Mouse (Mus musculus) C2C12 (cell line): ENCODE results near the gene Ccnjl. TPM values are rescaled to one million over a fixed set of nuclear protein-coding genes. Genes with fewer than 3 reads are reported as not detected.

Experiments used
- H3K27me3 ChIP-seq: one replicate; pipeline ENCODE4 v1.6.1; 2011; ENCODE audit not compliant: control insufficient read depth, insufficient read depth, insufficient read length
- H3K36me3 ChIP-seq: one replicate; pipeline ENCODE4 v1.6.1; 2011; ENCODE audit not compliant: control insufficient read depth, insufficient read depth
- H3K4me3 ChIP-seq: one replicate; pipeline ENCODE4 v1.5.1; 2011; ENCODE audit warnings: mild to moderate bottlenecking, control low read depth; ENCODE audit not compliant: poor library complexity, insufficient read depth, severe bottlenecking
- H3K79me2 ChIP-seq: one replicate; pipeline ENCODE4 v1.6.1; 2011; ENCODE audit not compliant: control insufficient read depth, insufficient read depth
- H3K79me3 ChIP-seq: one replicate; pipeline ENCODE4 v1.6.1; 2011; ENCODE audit warnings: low read depth, control low read depth
- H3ac ChIP-seq: one replicate; pipeline ENCODE3; 2011; ENCODE audit warnings: low read depth; ENCODE audit not compliant: control insufficient read depth, insufficient read length
- CEBPB ChIP-seq: IDR thresholded peaks from one replicate; pipeline ENCODE4 v1.6.1; 2011; ENCODE audit warnings: low read depth, mild to moderate bottlenecking, control low read depth, moderate library complexity
- CTCF ChIP-seq: IDR thresholded peaks from one replicate; pipeline ENCODE4 v1.5.1; 2011; ENCODE audit not compliant: control insufficient read depth, insufficient read depth, insufficient read length
- FOSL1 ChIP-seq: IDR thresholded peaks from one replicate; pipeline ENCODE4 v1.8.0; 2011; ENCODE audit warnings: mild to moderate bottlenecking, low read length; ENCODE audit not compliant: poor library complexity, insufficient read depth, severe bottlenecking
- MAX ChIP-seq: IDR thresholded peaks from one replicate; pipeline ENCODE4 v1.6.1; 2011; ENCODE audit warnings: mild to moderate bottlenecking, control low read depth
- MYOD1 ChIP-seq: IDR thresholded peaks from one replicate; pipeline ENCODE4 v1.6.1; 2011; ENCODE audit warnings: low read depth; ENCODE audit not compliant: control insufficient read depth, insufficient read length
- MYOG ChIP-seq: IDR thresholded peaks from one replicate; pipeline ENCODE4 v1.6.1; 2011; ENCODE audit not compliant: control insufficient read depth, insufficient read length; ENCODE audit errors: extremely low read depth
- USF1 ChIP-seq: IDR thresholded peaks from one replicate; pipeline ENCODE4 v1.6.1; 2011; ENCODE audit warnings: low read depth, mild to moderate bottlenecking, control low read depth, moderate library complexity
- polyA plus RNA-seq: library from polyadenylated mRNA; unstranded; fragments of >200 nt; fragmentation: generic; extraction: Trizol; gene quantifications from one replicate; pipeline ENCODE4 v1.2.1, GENCODE M21; 2012; ENCODE audit warnings: missing spikeins

Ccnjl gene
- polyA plus RNA-seq, 1 experiment: 0.11 TPM

DNA sequence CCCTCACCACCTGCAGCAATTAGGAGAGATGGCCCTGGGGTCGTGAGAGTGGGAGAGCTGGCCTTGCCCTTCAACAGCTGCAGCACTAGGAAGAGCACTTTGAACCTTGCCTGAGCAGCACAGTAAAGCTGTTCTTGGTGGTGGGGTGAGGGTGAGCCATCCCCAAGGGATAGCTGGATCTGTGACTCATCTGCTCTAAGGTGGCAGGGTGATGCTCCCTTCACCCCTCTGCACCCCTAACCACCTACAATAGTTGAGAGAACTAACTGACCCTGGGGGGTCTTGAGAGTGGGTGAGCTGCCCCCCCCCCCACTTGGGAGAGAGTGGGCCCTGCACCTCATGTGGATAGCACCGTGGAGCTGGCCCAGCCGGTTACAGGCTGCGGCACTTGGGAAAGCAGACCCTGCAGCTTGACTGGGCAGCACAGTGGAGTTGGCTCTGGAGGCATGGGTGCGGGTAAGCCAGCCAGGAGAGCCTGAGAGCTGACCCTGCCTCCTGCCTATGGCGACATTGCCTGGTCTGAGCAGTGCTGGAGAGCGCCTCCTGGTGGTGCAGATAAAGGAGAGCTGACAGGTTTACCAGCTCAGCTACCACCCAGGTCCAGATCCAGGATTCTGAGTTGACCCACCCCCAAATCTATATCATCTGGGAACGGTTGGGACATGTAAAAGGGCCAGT is 12.1 kb upstream of the Ccnjl start:
- H3K79me2 ChIP-seq: no peaks in the 10 kb centered on the region
- no peak overlapping the region for H3K4me3 ChIP-seq
- peaks cover 25% of the 10 kb centered on the region for H3K27me3 ChIP-seq
- TF ChIP-seq MYOG (no peak), MAX (no peak), CEBPB (no peak), MYOD1 (no peak), FOSL1 (no peak), USF1 (no peak), CTCF (no peak)
- H3K36me3 ChIP-seq: no peaks in the 10 kb centered on the region
- H3K79me3 ChIP-seq: no peaks in the 10 kb centered on the region
- no peak overlapping the region for H3ac ChIP-seq

DNA sequence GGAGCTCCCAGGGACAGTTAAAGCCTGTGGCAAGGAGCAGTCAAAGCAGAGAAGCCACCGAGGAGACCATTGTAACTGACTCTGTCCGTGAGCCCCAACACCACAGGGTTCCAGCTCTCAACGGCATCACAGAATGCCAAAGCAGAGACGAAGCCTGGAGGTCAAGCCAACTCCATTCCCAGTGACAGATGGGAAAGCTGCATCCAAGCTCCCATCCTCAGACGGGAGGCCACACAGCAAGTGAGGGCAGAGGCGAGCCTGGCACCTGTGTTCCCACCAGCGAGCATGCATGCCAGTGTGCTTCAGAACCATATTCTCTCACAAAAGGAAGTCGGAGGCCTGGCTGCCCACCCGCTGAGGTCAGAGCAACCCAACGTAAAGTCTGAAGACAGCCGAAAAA is 10.9 kb upstream of the Ccnjl start:
- Histone ChIP-seq H3K79me3 (no peaks in the 10 kb centered on the region), H3K4me3 (no peak overlapping the region), H3K79me2 (no peaks in the 10 kb centered on the region), H3K36me3 (no peaks in the 10 kb centered on the region), H3K27me3 (peaks cover 17% of the 10 kb centered on the region), H3ac (no peak overlapping the region)
- TF ChIP-seq MYOG (no peak), CTCF (no peak), FOSL1 (no peak), MAX (no peak), CEBPB (no peak), USF1 (no peak), MYOD1 (no peak)

DNA sequence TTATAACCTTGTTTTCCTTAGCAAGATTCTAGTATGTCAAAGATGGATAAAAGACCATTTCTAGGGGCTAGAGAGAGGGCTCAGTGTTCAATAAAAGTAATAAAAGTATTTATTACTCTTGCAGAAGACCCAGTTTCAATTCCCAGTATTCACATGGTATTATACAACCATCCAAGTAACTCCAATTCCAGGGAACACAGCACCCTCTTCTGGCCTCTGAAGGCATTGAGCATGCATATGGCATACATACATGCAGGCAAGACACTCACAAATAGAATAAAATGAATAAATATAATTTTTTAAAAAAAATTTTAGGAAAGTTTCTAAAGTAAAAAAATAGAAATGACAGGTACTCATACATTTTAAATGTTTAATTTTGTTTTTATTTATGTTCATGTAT is 10.5 kb upstream of the Ccnjl start:
- Histone ChIP-seq H3ac (no peak overlapping the region), H3K36me3 (no peaks in the 10 kb centered on the region), H3K79me3 (no peaks in the 10 kb centered on the region), H3K4me3 (no peak overlapping the region), H3K27me3 (peaks cover 19% of the 10 kb centered on the region), H3K79me2 (no peaks in the 10 kb centered on the region)
- no peak for TF ChIP-seq USF1
- no peak for TF ChIP-seq CTCF
- TF ChIP-seq MYOG: no peak
- no peak for TF ChIP-seq MYOD1
- TF ChIP-seq FOSL1: no peak
- no peak for TF ChIP-seq CEBPB
- no peak for TF ChIP-seq MAX

DNA sequence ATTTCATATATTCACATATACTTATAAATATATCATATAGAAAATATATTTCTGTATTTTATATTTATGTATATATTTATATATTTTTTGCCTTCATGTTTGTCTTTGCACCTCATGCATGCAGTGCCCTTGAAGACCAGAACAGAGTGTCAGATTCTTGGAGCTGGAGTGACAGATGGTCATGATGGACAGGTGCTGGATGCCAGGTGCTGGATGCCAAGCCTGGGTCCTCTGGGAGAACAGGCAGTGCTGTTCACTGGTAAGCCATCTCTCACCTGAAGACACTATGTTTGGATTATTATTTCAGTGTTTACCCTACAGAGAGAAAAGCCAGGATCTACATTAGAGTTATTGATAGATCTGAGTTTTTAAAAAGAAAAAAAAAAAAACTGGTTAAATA is 9.8 kb upstream of the Ccnjl start:
- Histone ChIP-seq H3K4me3 (no peak overlapping the region), H3K27me3 (peaks cover 21% of the 10 kb centered on the region), H3K79me3 (no peaks in the 10 kb centered on the region), H3ac (no peak overlapping the region), H3K36me3 (no peaks in the 10 kb centered on the region), H3K79me2 (no peaks in the 10 kb centered on the region)
- TF ChIP-seq MYOG (no peak), USF1 (no peak), MYOD1 (no peak)

DNA sequence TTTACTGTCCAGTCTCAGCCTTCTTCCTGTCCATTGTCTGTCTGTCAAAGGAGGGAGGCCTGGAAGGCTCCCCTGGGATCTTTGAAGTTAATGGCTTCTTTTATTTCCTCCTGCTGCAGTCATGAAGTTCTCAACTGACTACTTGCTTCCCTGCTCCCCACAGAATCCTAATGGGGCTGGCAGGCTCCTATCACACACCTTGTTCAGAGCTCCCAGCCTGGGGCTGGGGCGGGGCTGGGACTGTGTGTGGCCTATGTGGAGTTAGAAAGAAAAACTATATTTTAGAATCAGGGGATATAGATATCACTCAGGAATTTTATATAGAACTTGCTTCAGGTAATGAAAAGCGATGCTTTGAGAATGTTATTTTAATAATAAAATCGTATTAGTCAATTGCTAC is 8.1 kb upstream of the Ccnjl start:
- no peak overlapping the region for H3K4me3 ChIP-seq
- TF ChIP-seq CEBPB (no peak), CTCF (no peak), USF1 (no peak), MAX (no peak), MYOD1 (no peak), MYOG (no peak), FOSL1 (no peak)
- no peak overlapping the region for H3ac ChIP-seq
- H3K79me2 ChIP-seq: no peaks in the 10 kb centered on the region
- no peaks in the 10 kb centered on the region for H3K36me3 ChIP-seq
- H3K79me3 ChIP-seq: no peaks in the 10 kb centered on the region
- H3K27me3 ChIP-seq: peaks cover 26% of the 10 kb centered on the region

DNA sequence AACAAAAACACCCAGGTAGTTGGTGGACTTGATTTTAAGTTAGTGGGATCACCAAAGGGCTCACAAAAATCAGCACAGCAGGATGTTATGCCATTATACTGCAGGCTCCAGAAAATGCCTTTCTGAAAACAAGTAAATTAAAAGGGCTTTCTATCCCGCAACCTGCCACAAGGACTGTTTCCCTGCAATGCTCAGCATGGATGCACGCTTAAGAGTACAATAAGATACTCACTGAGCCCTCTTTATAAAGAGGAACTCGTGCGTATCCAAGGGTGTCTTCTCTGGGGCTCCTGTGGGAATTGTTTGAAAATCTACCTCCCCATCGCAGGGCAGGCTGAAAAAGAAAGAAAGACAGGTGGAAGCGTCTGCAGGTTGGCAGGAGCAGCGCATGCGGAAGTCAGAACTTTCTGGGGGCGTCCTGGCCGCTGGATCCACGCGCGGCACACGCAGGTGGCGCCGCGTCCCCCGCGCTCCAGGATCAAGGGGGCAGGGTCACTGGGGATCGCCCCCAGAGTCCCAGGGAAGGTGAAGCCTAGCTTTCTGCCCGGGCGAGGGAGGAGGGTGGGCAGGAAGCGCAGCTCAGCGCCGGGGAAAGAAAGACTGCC is 404 bp upstream of the Ccnjl start:
- H3K79me2 ChIP-seq: no peaks in the 10 kb centered on the region
- no peaks in the 10 kb centered on the region for H3K36me3 ChIP-seq
- H3K27me3 ChIP-seq: peaks cover 28% of the 10 kb centered on the region
- H3ac ChIP-seq: no peak overlapping the region
- TF ChIP-seq MYOG (no peak), CEBPB (no peak), USF1 (no peak), MAX (no peak), CTCF (no peak), FOSL1 (no peak), MYOD1 (no peak)
- H3K4me3 ChIP-seq: no peak overlapping the region
- H3K79me3 ChIP-seq: no peaks in the 10 kb centered on the region
